Mouse (Mus musculus): ENCODE results near the gene Plbd2.

Plbd2 gene

GRCm38 (mm10) chr5:120437539-120437938 is 65.9 kb downstream of the Plbd2 start:
- DNase-seq (ENCODE audit: low read depth, low spot score), result no peak

DNA sequence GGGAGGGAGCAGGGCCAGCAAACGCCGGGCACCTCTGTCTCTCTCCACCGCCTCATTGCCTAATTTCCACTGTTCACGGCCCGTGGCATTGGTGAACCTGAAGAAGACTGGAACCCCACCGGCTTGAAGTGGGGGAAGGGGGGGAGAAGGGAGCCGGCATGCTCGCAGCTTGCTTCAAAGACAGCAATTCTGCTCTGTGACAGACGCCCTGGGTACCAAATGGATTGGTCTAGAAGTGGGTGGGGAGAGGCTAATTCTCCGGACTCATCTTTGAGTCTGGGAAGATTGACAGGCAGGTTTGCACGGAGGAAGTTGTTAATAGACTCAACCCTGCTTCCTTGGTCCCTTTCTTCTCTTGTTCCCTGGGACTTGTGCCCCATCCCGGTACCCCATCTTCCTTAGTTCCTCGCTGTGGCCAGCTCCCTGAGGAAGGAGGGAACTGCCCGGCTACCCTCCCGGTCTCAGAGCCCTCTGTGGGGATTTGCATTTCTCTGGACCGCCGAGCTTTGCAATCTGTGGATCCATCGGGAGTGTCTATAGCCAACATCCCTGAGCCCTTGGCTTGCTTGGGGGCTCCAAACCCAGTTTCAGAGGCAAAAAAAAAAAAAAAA is 66.4 kb downstream of the Plbd2 start:
- DNase-seq (ENCODE audit: low read depth, low spot score), result no peak

- no peak for DNase-seq (ENCODE audit: low read depth, low spot score)
Measured at GRCm38 (mm10) chr5:120435731-120436501, 67.5 kb downstream of the Plbd2 start.

- DNase-seq (ENCODE audit: low read depth, low spot score), result no peak
Measured at GRCm38 (mm10) chr5:120435006-120435681, 68.3 kb downstream of the Plbd2 start.

GRCm38 (mm10) chr5:120434231-120434735 is 69.1 kb downstream of the Plbd2 start:
- no peak for DNase-seq (ENCODE audit: low read depth, low spot score)

Measured in A20 (cell line).